8 mouse cellular contexts compared by ENCODE assay signal in the genomic region with DNA sequence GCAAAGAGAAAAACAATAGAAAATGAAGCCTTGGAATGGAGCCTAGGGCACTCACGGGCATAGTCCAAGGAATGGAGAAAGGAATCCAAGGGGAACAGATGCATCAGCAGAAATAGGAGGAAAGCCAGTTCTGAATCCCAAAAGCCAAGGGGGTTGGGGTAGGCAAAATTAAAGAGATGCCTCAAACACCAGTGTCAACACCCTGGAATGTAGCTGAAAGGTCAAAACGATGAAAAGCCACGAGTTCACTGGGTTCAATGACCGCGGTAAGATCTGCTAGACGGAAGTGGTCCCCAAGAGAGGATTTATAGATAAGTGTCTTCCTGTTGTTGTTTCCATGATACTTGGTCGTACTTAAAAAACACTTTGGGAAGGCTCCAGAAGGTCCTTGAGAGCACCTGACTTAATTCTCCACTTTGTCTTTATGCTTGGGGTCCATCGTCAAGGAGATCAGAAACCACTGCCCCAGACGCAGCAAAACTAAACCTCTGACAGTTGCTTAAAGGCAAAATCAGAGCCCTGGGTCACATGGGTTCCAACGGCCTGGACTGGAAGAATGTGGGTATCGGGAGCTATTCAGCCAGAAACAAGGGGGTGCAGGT. TPM values are rescaled to one million over a fixed set of nuclear protein-coding genes. Genes with fewer than 3 reads are reported as not detected.
A peak's percentile ranks its signal among the peaks of the same experiment; 100 is the strongest.
DNase-seq lines count a peak whose midpoint lies in the region; ATAC-seq and TF ChIP-seq lines count a peak whose summit lies in the region.

No protein-coding gene starts in this region.

- peak overlapping the region; percentile 89 for H3K9ac ChIP-seq in heart, postnatal 0 days (replicated peaks; ENCODE audit: low read depth, low read length)
- peak overlapping the region; percentile 91 for H3K9ac ChIP-seq in midbrain, embryonic 11.5 days (ENCODE audit: low read length)

- DNase-seq in thymus, adult 2 months, result no peak
- no peak for DNase-seq in thymus, adult 18-20 months
- DNase-seq in embryo, embryonic 10.5 days (ENCODE audit: low spot score), result peak; percentile 61
- DNase-seq in heart, postnatal 0 days (ENCODE audit: low spot score), result peak; percentile 39
- DNase-seq in limb, embryonic 10.5 days (ENCODE audit: low spot score), result peak; percentile 31
- DNase-seq in midbrain, embryonic 11.5 days (ENCODE audit: low spot score, missing footprints), result peak; percentile 89
- DNase-seq in left cerebral cortex, adult 11 months (ENCODE audit: low spot score), result no peak
- DNase-seq in thymus, postnatal 10 days (ENCODE audit: low spot score in 2 of 2), result no peak

- H3K36me3 ChIP-seq in thymus, adult 2 months (ENCODE audit: control insufficient read depth, insufficient read depth, low read length), result no peaks in the 10 kb centered on the region
- peaks cover 10% of the 10 kb centered on the region for H3K36me3 ChIP-seq in heart, postnatal 0 days (replicated peaks; ENCODE audit: control insufficient read depth, insufficient read depth, low read length)
- peaks cover 22% of the 10 kb centered on the region for H3K36me3 ChIP-seq in limb, embryonic 10.5 days
- no peaks in the 10 kb centered on the region for H3K36me3 ChIP-seq in midbrain, embryonic 11.5 days (ENCODE audit: control insufficient read depth, insufficient read depth, low read length)

- H3K27me3 ChIP-seq in thymus, adult 2 months (ENCODE audit: control insufficient read depth, insufficient read depth, low read length), result no peaks in the 10 kb centered on the region
- H3K27me3 ChIP-seq in heart, postnatal 0 days (ENCODE audit: control insufficient read depth, insufficient read depth, low read length), result no peaks in the 10 kb centered on the region
- peaks cover 6% of the 10 kb centered on the region; the same call in 1 of the 2 replicates for H3K27me3 ChIP-seq in limb, embryonic 10.5 days (ENCODE audit: low read depth, poor library complexity, severe bottlenecking)
- H3K27me3 ChIP-seq in midbrain, embryonic 11.5 days (ENCODE audit: control insufficient read depth, insufficient read depth, low read length), result no peaks in the 10 kb centered on the region

- peak overlapping the region; percentile 85 for H3K4me3 ChIP-seq in thymus, adult 2 months (ENCODE audit: control insufficient read depth, insufficient read depth, low read length)
- peak overlapping the region; percentile 98 for H3K4me3 ChIP-seq in heart, postnatal 0 days (ENCODE audit: low read depth, low read length)
- H3K4me3 ChIP-seq in limb, embryonic 10.5 days, result peak overlapping the region; percentile 87
- peak overlapping the region; percentile 86 for H3K4me3 ChIP-seq in midbrain, embryonic 11.5 days (ENCODE audit: low read depth, low read length)

- ATAC-seq in heart, postnatal 0 days (ENCODE audit: insufficient read depth, low read depth), result 0 out of 2 replicates have a peak, but pooled peaks have one; percentile 9
- ATAC-seq in midbrain, embryonic 11.5 days (ENCODE audit: low FRiP score), result no peak

- no peak for TF ChIP-seq POLR2A in thymus, adult 2 months (IDR thresholded peaks at IDR 0.05; ENCODE audit: control insufficient read depth, extremely low read depth, insufficient read depth, low read length, poor library complexity)

- peak overlapping the region; percentile 9 for H3K27ac ChIP-seq in thymus, adult 2 months (ENCODE audit: control insufficient read depth, insufficient read depth, low read length)
- peak overlapping the region; percentile 98 for H3K27ac ChIP-seq in heart, postnatal 0 days (ENCODE audit: low read depth)
- H3K27ac ChIP-seq in limb, embryonic 10.5 days, result peak overlapping the region; percentile 95
- H3K27ac ChIP-seq in midbrain, embryonic 11.5 days (ENCODE audit: low read depth, low read length), result no peak overlapping the region; the same call in 1 of the 2 replicates

- H3K9me3 ChIP-seq in heart, postnatal 0 days (replicated peaks; ENCODE audit: control insufficient read depth, low read length), result no peaks in the 10 kb centered on the region
- no peaks in the 10 kb centered on the region for H3K9me3 ChIP-seq in limb, embryonic 10.5 days (replicated peaks)
- no peaks in the 10 kb centered on the region for H3K9me3 ChIP-seq in midbrain, embryonic 11.5 days (ENCODE audit: control insufficient read depth, low read length)

- 1% methylated on average over 11 of the region's 11 CpGs for WGBS in thymus, adult 2 months
- 0% methylated on average over 11 of the region's 11 CpGs for WGBS in heart, postnatal 0 days
- under 1% methylated on average over 11 of the region's 11 CpGs for WGBS in limb, embryonic 10.5 days
- 2% methylated on average over 11 of the region's 11 CpGs for WGBS in midbrain, embryonic 11.5 days

- H3K4me2 ChIP-seq in heart, postnatal 0 days (ENCODE audit: low read depth, low read length), result peak overlapping the region; percentile 79
- peak overlapping the region; percentile 82 for H3K4me2 ChIP-seq in midbrain, embryonic 11.5 days

- H3K4me1 ChIP-seq in thymus, adult 2 months (replicated peaks; ENCODE audit: control insufficient read depth, insufficient read depth, low read length), result peaks cover 5% of the 10 kb centered on the region
- H3K4me1 ChIP-seq in heart, postnatal 0 days (ENCODE audit: control insufficient read depth, insufficient read depth), result peaks cover 9% of the 10 kb centered on the region
- peaks cover 16% of the 10 kb centered on the region for H3K4me1 ChIP-seq in limb, embryonic 10.5 days
- peaks cover 11% of the 10 kb centered on the region for H3K4me1 ChIP-seq in midbrain, embryonic 11.5 days (ENCODE audit: control insufficient read depth, insufficient read depth, low read length)

- no peak for TF ChIP-seq CTCF in thymus, adult 2 months (IDR thresholded peaks at IDR 0.05; ENCODE audit: borderline replicate concordance, control insufficient read depth, extremely low read depth, insufficient read depth, low read length, poor library complexity)
- no peak for TF ChIP-seq CTCF in heart, postnatal 0 days (IDR thresholded peaks at IDR 0.05; ENCODE audit: low read depth)

- no peak for TF ChIP-seq EP300 in heart, postnatal 0 days (IDR thresholded peaks at IDR 0.05; ENCODE audit: low read depth)

RNA-seq across cellular contexts. Expression of a gene that starts 0.7 kb away (rescaled TPM):
- 18.0 and 23.9 TPM in 2 replicates for polyA plus RNA-seq in thymus, adult 2 months (2012; rRNA removed)
- total RNA-seq in heart, postnatal 0 days (2014; rRNA removed; ENCODE audit: low replicate concordance), result 34.0 and 50.6 TPM in 2 replicates
- polyA plus RNA-seq in heart, postnatal 0 days (2015; fragmentation: Nextera tagmentation; extraction: Ambion mirVana), result 37.6 and 42.0 TPM in 2 replicates
- polyA plus RNA-seq in limb, embryonic 10.5 days (2016; fragmentation: Nextera tagmentation; extraction: Ambion mirVana), result 98.4 and 99.9 TPM in 2 replicates
- 118 and 127 TPM in 2 replicates for polyA plus RNA-seq in midbrain, embryonic 11.5 days (2014; fragmentation: Nextera tagmentation; extraction: Ambion mirVana)

RNA-seq across cellular contexts. Expression of a gene that starts 10.6 kb away (rescaled TPM):
- polyA plus RNA-seq in thymus, adult 2 months (2012; rRNA removed), result 6.1 and 8.0 TPM in 2 replicates
- total RNA-seq in heart, postnatal 0 days (2014; rRNA removed; ENCODE audit: low replicate concordance), result 22.6 and 103 TPM in 2 replicates
- 43.5 and 45.7 TPM in 2 replicates for polyA plus RNA-seq in heart, postnatal 0 days (2015; fragmentation: Nextera tagmentation; extraction: Ambion mirVana)
- 31.3 and 31.5 TPM in 2 replicates for polyA plus RNA-seq in limb, embryonic 10.5 days (2016; fragmentation: Nextera tagmentation; extraction: Ambion mirVana)
- 38.6 and 38.7 TPM in 2 replicates for polyA plus RNA-seq in midbrain, embryonic 11.5 days (2014; fragmentation: Nextera tagmentation; extraction: Ambion mirVana)

RNA-seq across cellular contexts. Expression of a gene that starts 33.2 kb away (rescaled TPM):
- 59.0 and 63.6 TPM in 2 replicates for polyA plus RNA-seq in thymus, adult 2 months (2012; rRNA removed)
- 92.7 and 103 TPM in 2 replicates for total RNA-seq in heart, postnatal 0 days (2014; rRNA removed; ENCODE audit: low replicate concordance)
- 131 and 133 TPM in 2 replicates for polyA plus RNA-seq in heart, postnatal 0 days (2015; fragmentation: Nextera tagmentation; extraction: Ambion mirVana)
- polyA plus RNA-seq in limb, embryonic 10.5 days (2016; fragmentation: Nextera tagmentation; extraction: Ambion mirVana), result 201 and 210 TPM in 2 replicates
- polyA plus RNA-seq in midbrain, embryonic 11.5 days (2014; fragmentation: Nextera tagmentation; extraction: Ambion mirVana), result 229 and 249 TPM in 2 replicates

Comparison
In these comparisons a context has a peak if more than half of its experiments do, and no peak if none do; other contexts are left out.
1. DNase-seq: peak in embryo, embryonic 10.5 days (single experiment), heart, postnatal 0 days (single experiment), limb, embryonic 10.5 days (single experiment) and midbrain, embryonic 11.5 days (single experiment); none in thymus, adult 2 months (single experiment), thymus, adult 18-20 months (0 of 2), left cerebral cortex, adult 11 months (single experiment) and thymus, postnatal 10 days (0 of 2).
2. Peak in every context shown above with its lines, with median percentiles within 50 percentile points of each other: H3K4me3 ChIP-seq.